ENCODE assay signal across 10 mouse cellular contexts in genomic region chr9:110287321-110287924, GRCm38 (mm10). TPM values are rescaled to one million over a fixed set of nuclear protein-coding genes. Genes with fewer than 3 reads are reported as not detected.
DNase-seq lines count a peak whose midpoint lies in the region; ATAC-seq and TF ChIP-seq lines count a peak whose summit lies in the region.
"Had no signal": no experiment of that assay in that cellular context is flagged by ENCODE, and none has a peak within 500 bp of the region (broad histone marks: within the 10 kb centered on the region; RNA-seq: fewer than 3 reads in every experiment).

No protein-coding gene starts in this region.

- no peak for ATAC-seq in inflammation-experienced regulatory T-cells, adult 6 months
- no peak for ATAC-seq in lung, postnatal 0 days

- H3K9ac ChIP-seq in lung, postnatal 0 days (replicated peaks; ENCODE audit: low read depth): no peak overlapping the region
- H3K9ac ChIP-seq: embryonic facial prominence, embryonic 12.5 days had no signal

- no peak for TF ChIP-seq POLR2A in brain, embryonic 14.5 days (IDR thresholded peaks at IDR 0.05; ENCODE audit: borderline replicate concordance, extremely low read depth, insufficient read depth, insufficient read length, poor library complexity, severe bottlenecking)

- H3K4me1 ChIP-seq in lung, postnatal 0 days (ENCODE audit: insufficient read depth, low read depth, low read length): no peaks in the 10 kb centered on the region
- H3K4me1 ChIP-seq: embryonic facial prominence, embryonic 12.5 days had no signal

- H3K9me3 ChIP-seq in lung, postnatal 0 days (ENCODE audit: low read length): no peaks in the 10 kb centered on the region
- H3K9me3 ChIP-seq: embryonic facial prominence, embryonic 12.5 days had no signal

- intact Hi-C loops in left cerebral cortex, postnatal 4 days (cut with DNase I): loop anchor here (5.0 kb wide), 1 partner anchor 40 kb away; no protein-coding TSS in a partner anchor

- H3K4me3 ChIP-seq in lung, postnatal 0 days (ENCODE audit: low read depth, low read length): no peak overlapping the region
- H3K4me3 ChIP-seq: embryonic facial prominence, embryonic 12.5 days had no signal

- H3K36me3 ChIP-seq in lung, postnatal 0 days (ENCODE audit: insufficient read depth, low read length): no peaks in the 10 kb centered on the region
- H3K36me3 ChIP-seq: embryonic facial prominence, embryonic 12.5 days had no signal

- no peak overlapping the region for H3K27ac ChIP-seq in lung, postnatal 0 days (ENCODE audit: low read length)
- H3K27ac ChIP-seq: embryonic facial prominence, embryonic 12.5 days had no signal

- H3K27me3 ChIP-seq in lung, postnatal 0 days (replicated peaks; ENCODE audit: insufficient read depth, low read length): no peaks in the 10 kb centered on the region
- H3K27me3 ChIP-seq: embryonic facial prominence, embryonic 12.5 days had no signal

- no peak overlapping the region for H3K4me2 ChIP-seq in lung, postnatal 0 days (replicated peaks; ENCODE audit: low read depth, low read length)
- H3K4me2 ChIP-seq: embryonic facial prominence, embryonic 12.5 days had no signal

- TF ChIP-seq EP300 in lung, postnatal 0 days (IDR thresholded peaks at IDR 0.05): no peak

- TF ChIP-seq CTCF in brain, embryonic 14.5 days (IDR thresholded peaks at IDR 0.05; ENCODE audit: borderline replicate concordance, extremely low read depth, insufficient read depth, insufficient read length): no peak
- no peak for TF ChIP-seq CTCF in lung, postnatal 0 days (IDR thresholded peaks at IDR 0.05)

- 64% methylated on average over 7 of the region's 7 CpGs for WGBS in lung, postnatal 0 days

- DNase-seq in brain, embryonic 14.5 days (ENCODE audit: low read depth): peak; percentile 95
- DNase-seq in cerebellum, adult 18-20 months: peak; percentile 49 to 68
- DNase-seq in frontal cortex, postnatal 10 days (ENCODE audit: low spot score in 2 of 2): peak; percentile 55 to 77
- peak; percentile 81 for DNase-seq in left cerebral cortex, postnatal 4 days
- no peak for DNase-seq in ovary, postnatal 10 days (ENCODE audit: low spot score)
- no peak for DNase-seq in adrenal gland, postnatal 25 days
- no peak for DNase-seq in lung, postnatal 0 days (ENCODE audit: low spot score)
- DNase-seq: spleen, adult 18-20 months had no signal

RNA-seq across cellular contexts. Expression of gene Elp6, which starts 17.6 kb away (rescaled TPM):
- polyA plus RNA-seq in brain, embryonic 14.5 days (2012; rRNA removed): 46.6 and 55.9 TPM in 2 replicates
- total RNA-seq in left cerebral cortex, postnatal 4 days (2021): 10 to 100 TPM; 12.5 to 19.3 TPM
- total RNA-seq in adrenal gland, postnatal 25 days (2021): 8.1 and 10.1 TPM in 2 replicates
- 10 to 100 TPM; 17.7 to 19.1 (median 18.9) TPM for polyA plus RNA-seq in inflammation-experienced regulatory T-cells, adult 6 months (2017; shearing (Covaris generic))
- 6.9 and 7.8 TPM in 2 replicates for polyA plus RNA-seq in lung, postnatal 0 days (2015; fragmentation: Nextera tagmentation; extraction: Ambion mirVana)

RNA-seq across cellular contexts. Expression of gene Cspg5, which starts 43.8 kb away (rescaled TPM):
- 108 and 139 TPM in 2 replicates for polyA plus RNA-seq in brain, embryonic 14.5 days (2012; rRNA removed)
- total RNA-seq in left cerebral cortex, postnatal 4 days (2021): 100 to 1,000 TPM; 420 to 463 TPM
- total RNA-seq in adrenal gland, postnatal 25 days (2021): 23.1 and 26.6 TPM in 2 replicates
- polyA plus RNA-seq in inflammation-experienced regulatory T-cells, adult 6 months (2017; shearing (Covaris generic)): under 1 TPM; 0.13 to 0.27 (median 0.18) TPM
- 1.9 and 2.1 TPM in 2 replicates for polyA plus RNA-seq in lung, postnatal 0 days (2015; fragmentation: Nextera tagmentation; extraction: Ambion mirVana)

RNA-seq across cellular contexts. Expression of gene Scap, which starts 45.7 kb away (rescaled TPM):
- polyA plus RNA-seq in brain, embryonic 14.5 days (2012; rRNA removed): 24.9 and 53.4 TPM in 2 replicates
- total RNA-seq in left cerebral cortex, postnatal 4 days (2021): 10 to 100 TPM; 96.7 to 99.5 TPM
- total RNA-seq in adrenal gland, postnatal 25 days (2021): 92.5 and 151 TPM in 2 replicates
- polyA plus RNA-seq in inflammation-experienced regulatory T-cells, adult 6 months (2017; shearing (Covaris generic)): 10 to 100 TPM; 10.8 to 15.9 (median 11.1) TPM
- polyA plus RNA-seq in lung, postnatal 0 days (2015; fragmentation: Nextera tagmentation; extraction: Ambion mirVana): 18.1 and 21.3 TPM in 2 replicates

Comparison
In these comparisons a context has a peak if more than half of its experiments do, and no peak if none do; other contexts are left out.
1. DNase-seq: peak in brain, embryonic 14.5 days (single experiment), cerebellum, adult 18-20 months (2 of 2), frontal cortex, postnatal 10 days (2 of 2) and left cerebral cortex, postnatal 4 days (single experiment); none in ovary, postnatal 10 days (single experiment), adrenal gland, postnatal 25 days (single experiment) and lung, postnatal 0 days (single experiment).
2. RNA of gene Cspg5, which starts 43.8 kb away (polyA plus RNA-seq): 108 to 139 TPM in brain, embryonic 14.5 days; 1.9 to 2.1 TPM in lung, postnatal 0 days and 0.13 to 0.27 TPM in inflammation-experienced regulatory T-cells, adult 6 months; every median in the first group is over 10 times any median in the second.